10 mouse cellular contexts compared by ENCODE assay signal in the genomic region with DNA sequence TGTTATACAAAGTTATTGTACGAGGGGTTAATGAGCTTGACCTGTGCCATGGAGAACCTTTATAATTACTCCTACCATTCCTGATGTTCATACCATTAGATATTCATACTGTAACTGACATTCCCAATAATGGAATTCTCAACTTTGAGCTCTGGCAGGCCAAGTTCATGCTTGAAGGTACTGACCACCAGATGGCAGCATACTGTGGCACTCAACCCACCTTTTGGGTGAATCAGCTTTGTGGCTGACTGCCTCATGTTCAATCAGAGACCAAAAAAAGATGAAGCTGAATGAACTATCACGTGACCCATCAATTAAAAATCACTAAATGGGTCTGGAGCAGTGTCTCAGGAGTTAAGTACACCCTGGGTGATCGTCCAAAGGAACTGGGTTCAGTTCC.
DNase-seq lines count a peak whose midpoint lies in the region; ATAC-seq and TF ChIP-seq lines count a peak whose summit lies in the region.
"Had no signal": no experiment of that assay in that cellular context is flagged by ENCODE, and none has a peak within 500 bp of the region (broad histone marks: within the 10 kb centered on the region; RNA-seq: fewer than 3 reads in every experiment).

No protein-coding gene starts in this region.

- DNase-seq in heart, adult 2 months, result peak in 1 of 2 experiments; percentile 4
- DNase-seq in heart, adult 9 months (ENCODE audit: low spot score in 2 of 2), result no peak
- DNase-seq in midbrain, postnatal 0 days (ENCODE audit: low spot score), result peak; percentile 44
- peak; percentile 77 for DNase-seq in embryo, embryonic 10 days (ENCODE audit: low spot score)
- peak; percentile 51 for DNase-seq in mesoderm, embryonic 11.5 days (ENCODE audit: low read depth, low spot score)
- DNase-seq in left cerebral cortex, postnatal 36 days (ENCODE audit: low spot score in 2 of 2), result no peak

- H3K9ac ChIP-seq in heart, adult 2 months (ENCODE audit: low read depth, low read length), result no peak overlapping the region
- H3K9ac ChIP-seq in midbrain, postnatal 0 days (replicated peaks; ENCODE audit: low read length, poor library complexity, severe bottlenecking), result no peak overlapping the region
- no peak overlapping the region for H3K9ac ChIP-seq in midbrain, embryonic 15.5 days
- H3K9ac ChIP-seq: stomach, embryonic 15.5 days had no signal

- no peaks in the 10 kb centered on the region for H3K4me1 ChIP-seq in heart, adult 2 months (ENCODE audit: control insufficient read depth, insufficient read depth, low read length)
- H3K4me1 ChIP-seq in midbrain, postnatal 0 days (ENCODE audit: insufficient read depth, low read length), result no peaks in the 10 kb centered on the region
- H3K4me1 ChIP-seq in midbrain, embryonic 15.5 days, result no peaks in the 10 kb centered on the region
- H3K4me1 ChIP-seq: stomach, embryonic 15.5 days had no signal

- no peaks in the 10 kb centered on the region for H3K9me3 ChIP-seq in midbrain, postnatal 0 days (ENCODE audit: low read length)
- no peaks in the 10 kb centered on the region for H3K9me3 ChIP-seq in midbrain, embryonic 15.5 days
- H3K9me3 ChIP-seq: stomach, embryonic 15.5 days had no signal

- TF ChIP-seq POLR2A in heart, adult 2 months (IDR thresholded peaks at IDR 0.05; ENCODE audit: insufficient read depth, low read depth, low read length), result no peak

- ATAC-seq in midbrain, postnatal 0 days (ENCODE audit: low FRiP score), result no peak
- ATAC-seq in midbrain, embryonic 15.5 days (replicated peaks), result no peak
- ATAC-seq in megakaryocyte-erythroid progenitor cell, adult 5-6 weeks (replicated peaks; ENCODE audit: low FRiP score, low TSS enrichment, poor library complexity, severe bottlenecking), result no peak

- H3K27me3 ChIP-seq in heart, adult 2 months (ENCODE audit: control insufficient read depth, insufficient read depth, low read length), result no peaks in the 10 kb centered on the region
- H3K27me3 ChIP-seq in midbrain, postnatal 0 days (ENCODE audit: insufficient read depth, low read length), result no peaks in the 10 kb centered on the region
- no peaks in the 10 kb centered on the region for H3K27me3 ChIP-seq in midbrain, embryonic 15.5 days (replicated peaks)
- H3K27me3 ChIP-seq: stomach, embryonic 15.5 days had no signal

- no peak for TF ChIP-seq EP300 in heart, adult 2 months (IDR thresholded peaks at IDR 0.05; ENCODE audit: insufficient read depth, low read depth, low read length)

- no peaks in the 10 kb centered on the region for H3K79me2 ChIP-seq in heart, adult 2 months (replicated peaks; ENCODE audit: control insufficient read depth, insufficient read depth, low read length)

- H3K4me3 ChIP-seq in heart, adult 2 months, result no peak overlapping the region
- H3K4me3 ChIP-seq in midbrain, postnatal 0 days (ENCODE audit: low read depth, low read length), result no peak overlapping the region
- H3K4me3 ChIP-seq in midbrain, embryonic 15.5 days, result no peak overlapping the region
- H3K4me3 ChIP-seq: stomach, embryonic 15.5 days had no signal

- H3K27ac ChIP-seq in heart, adult 2 months, result no peak overlapping the region
- no peak overlapping the region for H3K27ac ChIP-seq in midbrain, postnatal 0 days (ENCODE audit: low read depth, low read length)
- no peak overlapping the region for H3K27ac ChIP-seq in midbrain, embryonic 15.5 days
- H3K27ac ChIP-seq: stomach, embryonic 15.5 days had no signal

- peak; percentile 78 for TF ChIP-seq CTCF in heart, adult 2 months (IDR thresholded peaks at IDR 0.05)
- TF ChIP-seq CTCF in midbrain, postnatal 0 days (IDR thresholded peaks at IDR 0.05), result peak; percentile 68

- H3K4me2 ChIP-seq in midbrain, postnatal 0 days (ENCODE audit: low read depth, low read length, poor library complexity, severe bottlenecking), result no peak overlapping the region
- no peak overlapping the region for H3K4me2 ChIP-seq in midbrain, embryonic 15.5 days
- H3K4me2 ChIP-seq: stomach, embryonic 15.5 days had no signal

- 32% methylated on average over 3 of the region's 3 CpGs for WGBS in heart, adult 2 months
- WGBS in midbrain, postnatal 0 days, result 54% methylated on average over 3 of the region's 3 CpGs
- 50% methylated on average over 3 of the region's 3 CpGs for WGBS in midbrain, embryonic 15.5 days

- no peaks in the 10 kb centered on the region for H3K36me3 ChIP-seq in heart, adult 2 months (ENCODE audit: control insufficient read depth, insufficient read depth, low read length)
- no peaks in the 10 kb centered on the region for H3K36me3 ChIP-seq in midbrain, postnatal 0 days (ENCODE audit: insufficient read depth, low read length)
- H3K36me3 ChIP-seq in midbrain, embryonic 15.5 days (replicated peaks), result no peaks in the 10 kb centered on the region
- H3K36me3 ChIP-seq: G1E; stomach, embryonic 15.5 days had no signal

- intact Hi-C loops in heart, adult 2 months (cut with DNase I), result loop anchor here (2.0 kb wide), 1 partner anchor 321 kb away; no protein-coding TSS in a partner anchor
- intact Hi-C loops in left cerebral cortex, postnatal 36 days (cut with DNase I), result no loop called here

Comparison
In these comparisons a context has a peak if more than half of its experiments do, and no peak if none do; other contexts are left out.
1. DNase-seq: peak in midbrain, postnatal 0 days (single experiment), embryo, embryonic 10 days (single experiment) and mesoderm, embryonic 11.5 days (single experiment); none in heart, adult 9 months (0 of 2) and left cerebral cortex, postnatal 36 days (0 of 2).